Mouse (Mus musculus): ENCODE results near the gene Gpr107.

Gpr107 gene

GRCm38 (mm10) chr2:31201851-31202250 is 49.7 kb downstream of the Gpr107 start:
- DNase-seq (ENCODE audit: low spot score in 2 of 2), result no peak

DNA sequence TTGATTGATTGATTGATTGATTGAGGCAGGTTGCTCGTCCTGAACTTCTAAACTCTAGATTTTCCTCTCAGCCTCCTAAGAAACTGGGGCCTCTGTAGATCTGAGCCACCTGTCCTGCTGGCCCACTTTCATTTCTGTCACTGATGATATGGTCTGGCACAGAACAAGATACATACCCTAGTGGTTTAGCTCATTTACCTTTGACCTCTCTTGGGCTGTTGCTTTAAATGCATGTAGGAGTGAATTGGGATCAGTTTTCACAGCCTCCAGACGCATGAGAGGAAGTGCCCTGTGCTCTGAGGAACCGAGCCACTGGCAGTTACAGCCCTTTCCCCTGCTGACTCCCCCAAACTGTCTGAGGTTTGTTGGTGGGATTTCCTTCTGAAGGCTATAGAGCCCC is 50.2 kb downstream of the Gpr107 start:
- no peak for DNase-seq (ENCODE audit: low spot score in 2 of 2)

GRCm38 (mm10) chr2:31202956-31203355 is 50.8 kb downstream of the Gpr107 start:
- no peak for DNase-seq (ENCODE audit: low spot score in 2 of 2)

DNA sequence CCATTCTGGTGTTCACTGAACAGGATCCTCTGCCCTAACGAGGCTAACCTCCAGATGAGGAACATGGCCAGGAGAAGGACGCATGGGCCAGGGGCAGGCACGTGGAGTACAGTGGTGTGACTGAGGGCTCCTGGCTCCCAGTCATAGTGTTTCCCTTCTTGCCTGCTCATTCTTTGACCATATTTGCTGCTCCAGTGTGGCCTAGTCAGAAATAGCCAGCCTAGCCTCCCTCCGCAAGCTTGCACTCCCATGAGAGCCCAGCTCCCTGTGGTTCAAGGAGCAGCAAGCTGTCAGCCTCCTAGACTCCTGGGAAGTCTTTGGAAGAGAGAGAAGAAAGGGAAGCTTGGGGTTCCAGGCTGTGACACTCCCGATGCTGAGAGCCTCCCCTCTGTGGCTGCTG is 52.6 kb downstream of the Gpr107 start:
- DNase-seq (ENCODE audit: low spot score in 2 of 2), result no peak

DNA sequence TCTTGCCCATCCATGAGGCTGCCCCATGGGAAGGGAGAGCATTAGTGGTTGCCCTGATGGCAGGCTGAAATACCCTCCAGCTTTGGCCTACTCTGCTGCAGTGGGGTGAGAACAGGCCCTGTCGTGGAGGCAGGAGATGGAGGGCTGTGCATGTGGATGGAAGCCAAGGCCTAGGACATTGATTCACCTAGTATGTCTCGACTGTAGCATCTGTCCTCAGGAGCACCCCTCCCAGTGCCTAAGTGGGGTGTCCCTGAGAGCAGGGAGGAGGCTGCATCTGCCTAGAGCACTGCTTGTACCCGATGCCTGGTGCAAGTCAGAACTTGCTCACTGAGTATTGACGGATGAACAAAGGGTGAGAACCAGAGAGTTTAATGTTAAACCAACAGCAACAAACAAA is 54.1 kb downstream of the Gpr107 start:
- DNase-seq (ENCODE audit: low spot score in 2 of 2), result no peak

- no peak for DNase-seq (ENCODE audit: low spot score in 2 of 2)
Observed at GRCm38 (mm10) chr2:31206882-31207281, 54.8 kb downstream of the Gpr107 start.

GRCm38 (mm10) chr2:31208544-31209142 is 56.5 kb downstream of the Gpr107 start:
- no peak for DNase-seq (ENCODE audit: low spot score in 2 of 2)

- no peak for DNase-seq (ENCODE audit: low spot score in 2 of 2)
Observed at GRCm38 (mm10) chr2:31209525-31209924, 57.4 kb downstream of the Gpr107 start.

DNA sequence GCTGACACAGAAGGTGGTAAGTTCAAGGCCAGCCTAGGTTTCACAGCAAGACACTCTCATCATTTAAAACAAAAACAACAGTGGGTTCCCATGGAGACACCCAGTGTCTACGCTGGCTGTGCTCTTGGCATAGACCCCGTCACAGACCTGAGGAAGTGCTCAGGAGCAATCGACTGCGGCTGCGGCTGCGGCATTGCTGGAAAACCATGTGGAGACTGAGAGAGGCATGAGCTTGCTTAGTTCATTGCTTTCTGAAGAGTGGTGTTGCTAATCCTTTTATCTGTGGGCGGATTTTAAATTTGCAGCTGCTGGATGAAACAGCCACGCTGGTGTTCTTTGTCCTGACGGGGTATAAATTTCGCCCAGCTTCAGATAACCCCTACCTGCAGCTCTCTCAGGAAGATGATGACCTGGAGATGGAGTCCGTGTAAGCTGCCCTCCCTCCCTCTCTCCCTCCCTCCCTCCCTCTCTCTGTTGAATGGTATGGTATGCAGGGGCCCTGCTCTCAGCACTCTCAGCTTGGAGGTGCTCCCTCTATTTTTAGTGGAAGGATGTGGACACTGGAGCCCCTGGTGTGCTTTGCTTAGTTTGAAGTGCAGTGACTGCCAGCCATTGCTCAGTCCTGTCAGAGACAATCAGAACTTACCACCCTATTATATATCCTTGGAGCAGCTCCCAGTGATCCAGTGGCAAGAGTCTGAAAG is 58.2 kb downstream of the Gpr107 start:
- DNase-seq (ENCODE audit: low spot score in 2 of 2), result no peak

GRCm38 (mm10) chr2:31211204-31211603 is 59.1 kb downstream of the Gpr107 start:
- no peak for DNase-seq (ENCODE audit: low spot score in 2 of 2)

GRCm38 (mm10) chr2:31214211-31214796 is 62.2 kb downstream of the Gpr107 start:
- DNase-seq (ENCODE audit: low spot score in 2 of 2), result no peak

DNA sequence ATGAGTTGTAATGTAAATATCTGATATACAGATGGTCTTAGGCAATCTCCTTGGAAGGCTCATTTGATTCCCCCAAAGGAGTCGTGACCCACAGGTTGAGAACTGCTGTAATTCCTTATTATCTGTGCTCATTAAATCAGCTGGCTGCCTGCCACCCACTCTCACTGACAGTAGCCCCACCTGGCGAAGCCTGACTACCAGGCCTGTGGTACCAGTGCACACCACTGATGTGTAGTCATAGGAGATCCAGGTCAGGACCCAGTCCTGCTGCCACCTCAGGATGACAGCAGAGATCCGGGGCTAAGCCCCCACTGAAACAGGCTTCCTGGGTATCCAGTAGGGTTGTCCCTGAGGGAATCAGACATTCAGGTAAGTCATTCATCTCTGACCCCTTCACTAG is 66.5 kb downstream of the Gpr107 start:
- no peak for DNase-seq (ENCODE audit: low spot score in 2 of 2)

- DNase-seq (ENCODE audit: low spot score in 2 of 2), result no peak
Observed at GRCm38 (mm10) chr2:31219470-31219869, 67.4 kb downstream of the Gpr107 start.

- DNase-seq (ENCODE audit: low spot score in 2 of 2), result no peak
Observed at GRCm38 (mm10) chr2:31220844-31221243, 68.7 kb downstream of the Gpr107 start.

DNA sequence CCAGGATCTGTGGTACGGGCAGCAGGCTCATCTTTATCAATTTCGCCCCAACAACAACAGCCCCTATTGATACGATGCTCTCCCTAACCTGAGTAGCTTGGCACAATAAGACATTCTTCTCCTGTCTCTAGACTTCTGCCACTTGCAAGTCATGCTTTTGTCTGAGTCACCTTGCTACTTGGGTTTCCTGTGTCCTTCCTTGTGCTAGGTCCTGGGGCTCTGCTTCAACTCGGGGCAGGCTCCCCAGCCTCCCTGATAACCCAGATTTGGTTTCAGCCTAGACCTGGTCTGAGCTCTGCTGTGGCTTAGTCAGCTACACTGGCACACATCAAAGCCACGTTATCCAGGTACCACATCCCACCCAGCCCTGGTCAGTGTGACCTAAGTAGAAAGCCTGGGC is 69.5 kb downstream of the Gpr107 start:
- DNase-seq (ENCODE audit: low spot score in 2 of 2), result no peak

DNA sequence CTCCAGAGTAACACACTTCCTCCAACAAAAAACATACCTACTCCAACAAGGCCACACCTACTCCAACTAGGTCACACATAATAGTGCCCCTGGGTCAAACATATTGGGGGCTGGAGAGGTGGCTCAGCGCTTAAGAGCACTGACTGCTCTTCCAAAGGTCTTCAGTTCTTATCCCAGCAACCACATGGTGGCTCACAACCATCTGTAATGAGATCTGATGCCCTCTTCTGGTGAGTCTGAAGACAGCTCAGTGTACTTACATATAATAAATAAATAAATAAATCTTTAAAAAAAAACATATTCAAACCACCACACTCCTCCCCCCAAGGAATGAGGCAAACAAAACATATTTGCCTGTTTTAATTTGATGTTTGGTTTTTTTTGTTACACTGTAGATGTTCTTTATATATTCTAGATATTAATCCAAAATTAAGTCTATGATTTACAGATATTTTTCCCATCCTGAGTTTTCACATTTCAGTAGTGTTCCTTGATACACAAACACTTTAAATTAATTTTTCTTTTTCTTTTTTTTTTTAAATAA is 76.7 kb downstream of the Gpr107 start:
- DNase-seq (ENCODE audit: low spot score in 2 of 2), result no peak

GRCm38 (mm10) chr2:31239203-31239696 is 87.1 kb downstream of the Gpr107 start:
- DNase-seq (ENCODE audit: low spot score in 2 of 2), result peak in 1 of 2 experiments; percentile 58

DNA sequence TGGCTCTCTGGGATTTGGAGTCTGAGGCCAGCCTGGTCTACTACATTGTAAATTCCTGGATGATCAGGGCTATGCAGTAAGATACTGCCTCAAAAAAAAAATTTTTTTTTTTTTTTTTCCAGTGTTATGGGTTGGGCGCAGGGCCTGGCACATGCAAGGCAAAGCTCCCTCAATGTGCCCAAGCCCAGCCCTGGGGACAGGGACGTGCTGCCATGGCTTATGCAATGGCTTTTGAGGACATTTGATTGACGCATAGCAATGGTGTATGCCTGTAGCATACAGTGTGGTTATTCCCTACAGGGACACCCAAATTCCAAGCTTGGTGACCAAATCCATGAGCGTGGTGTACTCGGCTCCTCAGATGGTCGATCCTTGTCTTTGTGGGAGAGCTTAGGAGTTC is 87.7 kb downstream of the Gpr107 start:
- DNase-seq (ENCODE audit: low spot score in 2 of 2), result no peak

GRCm38 (mm10) chr2:31241639-31242038 is 89.5 kb downstream of the Gpr107 start:
- DNase-seq (ENCODE audit: low spot score in 2 of 2), result peak in 1 of 2 experiments; percentile 62

DNA sequence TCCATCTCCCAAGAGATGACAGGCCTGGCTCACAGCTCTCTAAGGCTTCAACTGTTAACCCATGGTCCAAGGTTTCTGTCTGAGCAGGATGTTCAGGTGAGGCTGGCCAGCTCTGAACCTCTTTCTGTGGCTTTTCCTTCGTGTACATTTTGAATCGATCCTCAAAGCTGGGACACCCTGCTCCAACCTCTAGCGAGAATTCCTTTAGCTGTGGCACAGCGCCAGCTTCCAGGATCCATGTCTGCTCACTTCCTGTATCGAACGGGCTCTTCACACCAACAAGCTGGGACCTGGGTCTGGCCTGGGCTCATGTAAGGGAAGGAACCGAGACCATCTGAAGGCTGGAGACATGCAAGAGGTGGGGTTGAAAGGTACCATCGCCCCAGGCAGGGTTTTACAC is 92.1 kb downstream of the Gpr107 start:
- no peak for DNase-seq (ENCODE audit: low spot score in 2 of 2)

- DNase-seq (ENCODE audit: low spot score in 2 of 2), result peak in 1 of 2 experiments; percentile 44
Observed at GRCm38 (mm10) chr2:31245051-31245450, 92.9 kb downstream of the Gpr107 start.

DNA sequence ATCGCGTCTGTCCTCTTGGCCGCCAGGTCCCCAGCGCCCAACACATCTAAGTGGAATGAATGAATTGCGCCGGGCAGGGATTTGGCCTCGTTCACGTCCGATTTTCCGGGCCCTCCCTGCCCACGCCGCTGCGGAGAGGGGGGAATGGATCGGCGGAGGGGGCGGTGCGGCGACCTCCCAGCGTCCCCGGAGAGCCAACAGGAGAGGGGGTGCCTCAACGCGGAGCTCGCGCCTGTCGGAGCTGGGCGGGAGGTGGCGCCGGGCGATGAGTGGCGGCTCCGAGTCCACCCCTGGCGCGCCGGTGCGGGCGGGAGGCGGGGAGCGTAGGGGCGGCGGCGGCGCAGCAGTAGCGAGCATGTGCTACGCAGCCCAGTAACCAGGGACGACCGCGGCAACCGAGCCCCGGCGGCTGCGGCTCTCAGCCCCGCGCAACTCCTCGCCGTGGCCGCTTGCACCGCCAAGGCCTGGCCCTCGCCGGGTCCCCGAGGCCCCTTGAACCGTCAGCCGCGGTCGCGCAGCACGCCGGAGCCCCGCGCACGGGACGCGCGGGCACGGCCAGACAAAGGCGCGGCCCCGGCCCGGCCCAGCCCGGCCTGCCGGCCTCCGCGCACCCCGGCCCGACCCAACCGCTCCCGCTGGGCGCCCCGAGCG is 93.5 kb downstream of the Gpr107 start, which contains the start of gene Ncs1:
Gene Ncs1 (plus strand): TSS at position 333 of the 651 bp plus-strand sequence.
- DNase-seq (ENCODE audit: low spot score in 2 of 2), result peak; percentile 93

Data from right cerebral cortex, postnatal 10 days (tissue).